Mouse (Mus musculus) heart, embryonic 14.5 days (tissue): ENCODE data around the gene Trappc12. TPM values are rescaled to one million over a fixed set of nuclear protein-coding genes. Genes with fewer than 3 reads are reported as not detected.

Source experiments
- ATAC-seq: fragments of 200-750 bp; cut with Nextera tagmentation; 2 replicates; pipeline ENCODE4 v1.8.0; 2017; ENCODE audit warnings: low read depth, moderate TSS enrichment; ENCODE audit not compliant: insufficient number of reproducible peaks, insufficient read depth, low FRiP score
- H3K27ac ChIP-seq, 2 experiments: fragments of 200-500 bp in 1 of 2; fragments of 300-500 bp in 1 of 2; sonication (generic) in 1 of 2; replicated peaks in 1 of 2; 2 replicates each; pipeline ENCODE4 v1.5.1; 2012 to 2014; ENCODE audit warnings: low read depth in 2 of 2, low read length in 2 of 2, control low read depth in 1 of 2, mild to moderate bottlenecking in 1 of 2, mixed read lengths in 1 of 2; ENCODE audit not compliant: control insufficient read depth in 1 of 2, insufficient read depth in 1 of 2
- H3K27me3 ChIP-seq: fragments of 300-500 bp; sonication (generic); 2 replicates; pipeline ENCODE4 v1.6.1; 2014; ENCODE audit warnings: mild to moderate bottlenecking, low read length, control low read depth; ENCODE audit not compliant: control insufficient read depth, insufficient read depth
- H3K36me3 ChIP-seq: fragments of 300-500 bp; sonication (generic); 2 replicates; pipeline ENCODE4 v1.6.1; 2014; ENCODE audit warnings: mild to moderate bottlenecking, control low read depth, low read length, mixed read lengths; ENCODE audit not compliant: control insufficient read depth, insufficient read depth
- H3K4me1 ChIP-seq, 2 experiments: fragments of 200-500 bp in 1 of 2; fragments of 300-500 bp in 1 of 2; sonication (generic) in 1 of 2; 2 replicates each; pipeline ENCODE4 v1.6.1; 2012 to 2014; ENCODE audit warnings: low read length in 2 of 2, control low read depth in 1 of 2, mixed read lengths in 1 of 2; ENCODE audit not compliant: control insufficient read depth in 2 of 2, insufficient read depth in 2 of 2
- H3K4me2 ChIP-seq: fragments of 300-500 bp; sonication (generic); 2 replicates; pipeline ENCODE4 v1.6.1; 2014; ENCODE audit warnings: mild to moderate bottlenecking, low read length
- H3K4me3 ChIP-seq, 2 experiments: fragments of 200-500 bp in 1 of 2; fragments of 300-500 bp in 1 of 2; sonication (generic) in 1 of 2; 2 replicates each; pipeline ENCODE4 v1.5.1; 2012 to 2014; ENCODE audit warnings: low read length in 2 of 2, mild to moderate bottlenecking in 2 of 2, control low read depth in 1 of 2, low read depth in 1 of 2, moderate library complexity in 1 of 2; ENCODE audit not compliant: control insufficient read depth in 1 of 2, insufficient read depth in 1 of 2
- H3K9ac ChIP-seq: fragments of 300-500 bp; sonication (generic); 2 replicates; pipeline ENCODE4 v1.6.1; 2014; ENCODE audit warnings: mild to moderate bottlenecking, low read length
- H3K9me3 ChIP-seq: fragments of 300-500 bp; sonication (generic); 2 replicates; pipeline ENCODE4 v1.6.1; 2016; ENCODE audit warnings: low read length, control low read depth; ENCODE audit not compliant: control insufficient read depth
- WGBS: fragments of 180-500 bp; shearing (Covaris S2); extraction: QIAGEN DNeasy Blood & Tissue Kit; methylation state at CpG from one replicate; pipeline ENCODE4 v1.1.7; 2014; 5-methylcytosine and 5-hydroxymethylcytosine counted together
- polyA plus RNA-seq: library from polyadenylated mRNA; unstranded; fragments of >200 nt; fragmentation: Nextera tagmentation; extraction: Ambion mirVana; gene quantifications from 2 replicates; pipeline ENCODE4 v1.2.1, GENCODE M21; 2014

The Trappc12 gene
- 33.8 and 34.8 TPM in 2 replicates for polyA plus RNA-seq

- ATAC-seq: peak; percentile 77
- H3K4me3 ChIP-seq: peak within 1 kb of the TSS; percentile 78 to 80
- H3K9ac ChIP-seq: peak within 1 kb of the TSS; percentile 87
- H3K27me3 ChIP-seq: no peaks in the 10 kb centered on the region
- H3K4me1 ChIP-seq: peaks cover 3 to 12% of the 10 kb centered on the region in 2 experiments; a peak in 3 of 4 replicates
- no peaks in the 10 kb centered on the region for H3K9me3 ChIP-seq
- peak within 1 kb of the TSS; percentile 39 to 47; a peak in 2 of 4 replicates for H3K27ac ChIP-seq
- peaks cover 22% of the 10 kb centered on the region for H3K36me3 ChIP-seq
- H3K4me2 ChIP-seq: peak within 1 kb of the TSS; percentile 92
- WGBS: under 1% methylated on average over 41 of the region's 41 CpGs
These were observed at the start of gene Trappc12 for GRCm38 (mm10) chr12:28750021-28750633. Gene Trappc12 (minus strand): TSS chr12:28750472.

- Histone ChIP-seq H3K27me3 (no peaks in the 10 kb centered on the region), H3K4me1 (peaks cover 9% of the 10 kb centered on the region in 2 experiments), H3K9me3 (no peaks in the 10 kb centered on the region), H3K4me2 (no peak overlapping the region), H3K36me3 (no peaks in the 10 kb centered on the region), H3K9ac (no peak overlapping the region), H3K27ac (no peak overlapping the region), H3K4me3 (no peak overlapping the region)
- ATAC-seq: no peak
- WGBS: 73% methylated on average over 11 of the region's 11 CpGs
These were observed 49.6 kb upstream of the Trappc12 start for GRCm38 (mm10) chr12:28799798-28800411.

- no peak for ATAC-seq
- peaks cover 7% of the 10 kb centered on the region in 2 experiments for H3K4me1 ChIP-seq
- no peaks in the 10 kb centered on the region for H3K9me3 ChIP-seq
- H3K4me3 ChIP-seq: no peak overlapping the region
- no peaks in the 10 kb centered on the region for H3K27me3 ChIP-seq
- H3K27ac ChIP-seq: no peak overlapping the region
- H3K9ac ChIP-seq: no peak overlapping the region
- no peak overlapping the region for H3K4me2 ChIP-seq
- H3K36me3 ChIP-seq: no peaks in the 10 kb centered on the region
These were observed 46.7 kb upstream of the Trappc12 start for GRCm38 (mm10) chr12:28796881-28797420.

- no peak for ATAC-seq
- no peaks in the 10 kb centered on the region for H3K9me3 ChIP-seq
- 42% methylated on average over 3 of the region's 3 CpGs for WGBS
- no peak overlapping the region for H3K9ac ChIP-seq
- no peaks in the 10 kb centered on the region for H3K27me3 ChIP-seq
- H3K4me3 ChIP-seq: no peak overlapping the region
- no peak overlapping the region for H3K4me2 ChIP-seq
- H3K36me3 ChIP-seq: no peaks in the 10 kb centered on the region
- H3K27ac ChIP-seq: no peak overlapping the region
- peaks cover 3 to 7% of the 10 kb centered on the region in 2 experiments for H3K4me1 ChIP-seq
These were observed 44.8 kb upstream of the Trappc12 start for GRCm38 (mm10) chr12:28795041-28795440.

- no peak for ATAC-seq
- Histone ChIP-seq H3K9me3 (no peaks in the 10 kb centered on the region), H3K9ac (no peak overlapping the region), H3K27me3 (no peaks in the 10 kb centered on the region), H3K4me2 (no peak overlapping the region), H3K4me1 (peaks cover 3 to 7% of the 10 kb centered on the region in 2 experiments; a peak in 3 of 4 replicates), H3K27ac (no peak overlapping the region), H3K4me3 (no peak overlapping the region), H3K36me3 (no peaks in the 10 kb centered on the region)
- 86% methylated on average over 2 of the region's 2 CpGs for WGBS
These were observed 43.4 kb upstream of the Trappc12 start for GRCm38 (mm10) chr12:28793715-28794114.

GRCm38 (mm10) chr12:28792613-28793012 lies 42.3 kb upstream of the Trappc12 start:
- no peak for ATAC-seq
- Histone ChIP-seq H3K4me1 (peaks cover 4 to 7% of the 10 kb centered on the region in 2 experiments; a peak in 3 of 4 replicates), H3K27me3 (no peaks in the 10 kb centered on the region), H3K9me3 (no peaks in the 10 kb centered on the region), H3K36me3 (no peaks in the 10 kb centered on the region), H3K4me3 (no peak overlapping the region), H3K27ac (no peak overlapping the region), H3K4me2 (no peak overlapping the region), H3K9ac (no peak overlapping the region)
- WGBS: 85% methylated on average over 3 of the region's 3 CpGs

GRCm38 (mm10) chr12:28786310-28786709 lies 36.0 kb upstream of the Trappc12 start:
- Histone ChIP-seq H3K36me3 (no peaks in the 10 kb centered on the region), H3K4me3 (no peak overlapping the region), H3K27ac (no peak overlapping the region), H3K4me1 (0 out of 4 replicates have a peak, but pooled peaks cover 0 to 2% of the 10 kb centered on the region in 2 experiments), H3K9ac (no peak overlapping the region), H3K4me2 (no peak overlapping the region), H3K27me3 (no peaks in the 10 kb centered on the region), H3K9me3 (no peaks in the 10 kb centered on the region)
- WGBS: 90% methylated on average over 6 of the region's 6 CpGs
- ATAC-seq: no peak
